Mouse (Mus musculus): Measurements from ENCODE around the gene Fancd2. TPM values are rescaled to one million over a fixed set of nuclear protein-coding genes. Genes with fewer than 3 reads are reported as not detected.

Fancd2 gene
- polyA plus RNA-seq, 1 experiment from 2014 or later, result 7.8 TPM

- 7% methylated on average over 7 of the region's 7 CpGs for WGBS
- Histone ChIP-seq H3K36me3 (peaks cover 6% of the 10 kb centered on the region; the same call in 1 of the 2 replicates), H3K4me2 (peak overlapping the region; percentile 78), H3K27ac (peak overlapping the region; percentile 74), H3K9me3 (replicated peaks) (no peaks in the 10 kb centered on the region), H3K4me1 (replicated peaks) (peaks cover 15% of the 10 kb centered on the region), H3K9ac (peak overlapping the region; percentile 87), H3K4me3 (peak overlapping the region; percentile 96), H3K27me3 (no peaks in the 10 kb centered on the region)
- ATAC-seq (replicated peaks; ENCODE audit: insufficient number of reproducible peaks, insufficient read depth, low FRiP score, low read depth), result no peak
Observed at GRCm38 (mm10) chr6:113531840-113532404, 440 bp downstream of the Fancd2 start.

DNA sequence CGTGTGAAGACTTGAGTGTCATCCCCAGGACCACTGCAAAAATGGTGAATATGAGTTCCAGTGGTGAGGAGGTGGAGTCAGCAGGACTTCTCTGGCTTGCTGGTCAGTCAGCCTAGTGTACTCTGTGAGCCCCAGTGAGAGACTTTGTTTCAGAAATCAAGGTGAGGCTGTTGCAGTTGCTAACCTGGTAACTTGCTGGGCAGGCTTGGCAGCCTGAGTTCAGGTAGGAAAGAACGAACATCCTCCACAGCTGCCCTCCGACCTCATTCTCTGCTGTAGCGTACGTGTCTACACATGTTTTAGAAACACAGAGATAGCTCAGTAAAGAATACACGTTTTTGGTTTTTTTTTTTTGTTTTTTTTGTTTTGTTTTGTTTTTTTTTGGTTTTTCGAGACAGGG lies 3.4 kb downstream of the Fancd2 start:
- Histone ChIP-seq H3K4me3 (no peak overlapping the region), H3K36me3 (peaks cover 10% of the 10 kb centered on the region; the same call in 1 of the 2 replicates), H3K27ac (no peak overlapping the region), H3K9ac (no peak overlapping the region), H3K27me3 (no peaks in the 10 kb centered on the region), H3K9me3 (replicated peaks) (no peaks in the 10 kb centered on the region), H3K4me1 (replicated peaks) (peaks cover 13% of the 10 kb centered on the region), H3K4me2 (no peak overlapping the region)
- ATAC-seq (replicated peaks; ENCODE audit: insufficient number of reproducible peaks, insufficient read depth, low FRiP score, low read depth), result no peak
- WGBS, result 78% methylated on average over 7 of the region's 7 CpGs

DNA sequence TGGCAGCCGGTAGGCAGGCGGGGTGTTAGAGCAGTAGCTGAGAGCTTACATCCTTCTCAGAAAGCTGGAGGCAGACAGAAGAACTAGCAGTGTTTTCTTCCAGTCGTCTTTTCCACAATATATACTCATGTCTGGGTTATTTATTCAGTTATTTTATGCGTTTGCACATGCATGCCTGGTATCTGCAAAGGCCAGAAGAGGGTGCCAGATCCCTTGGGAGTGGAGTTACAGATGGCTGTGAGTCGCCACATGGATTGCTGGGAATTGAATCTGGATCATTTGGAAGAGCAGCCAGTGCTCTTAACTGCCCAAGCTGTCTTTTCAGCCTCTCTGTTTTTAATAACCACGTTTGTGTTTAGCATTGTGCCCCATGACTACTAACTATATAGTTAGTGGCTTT lies 10.1 kb downstream of the Fancd2 start:
- Histone ChIP-seq H3K4me3 (no peak overlapping the region), H3K9ac (no peak overlapping the region), H3K27ac (no peak overlapping the region), H3K27me3 (no peaks in the 10 kb centered on the region), H3K4me2 (no peak overlapping the region), H3K4me1 (replicated peaks) (no peaks in the 10 kb centered on the region), H3K36me3 (peaks cover 6% of the 10 kb centered on the region; the same call in 1 of the 2 replicates), H3K9me3 (replicated peaks) (no peaks in the 10 kb centered on the region)
- no peak for ATAC-seq (replicated peaks; ENCODE audit: insufficient number of reproducible peaks, insufficient read depth, low FRiP score, low read depth)
- WGBS, result 83% methylated on average over 6 of the region's 6 CpGs

DNA sequence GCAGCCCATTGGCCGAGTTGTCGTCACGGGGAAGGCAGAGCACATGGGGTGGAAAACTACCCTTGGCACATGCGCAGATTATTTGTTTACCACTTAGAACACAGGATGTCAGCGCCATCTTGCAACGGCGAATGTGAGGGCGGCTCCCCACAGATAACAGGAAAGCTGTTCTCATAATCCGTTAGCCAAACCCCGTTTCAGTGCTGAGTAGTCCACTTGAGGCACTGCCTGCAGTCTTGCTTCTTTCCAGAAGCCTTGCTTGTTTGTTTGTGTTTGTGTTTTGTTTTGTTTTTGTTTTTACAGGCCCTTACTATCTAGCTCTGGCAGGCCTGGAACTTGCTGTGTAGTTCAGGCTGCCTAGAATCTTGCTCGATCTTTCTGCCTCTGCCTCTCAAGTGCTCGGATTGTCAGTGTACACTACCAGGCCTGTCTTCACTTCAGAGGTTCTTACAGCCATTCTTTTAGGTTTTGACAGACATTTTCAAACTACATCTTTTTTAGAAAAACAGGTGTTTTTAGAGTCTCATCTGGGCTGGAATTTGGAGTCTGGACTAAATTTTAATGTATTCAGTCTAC lies 12.5 kb downstream of the Fancd2 start:
- no peak for ATAC-seq (replicated peaks; ENCODE audit: insufficient number of reproducible peaks, insufficient read depth, low FRiP score, low read depth)
- Histone ChIP-seq H3K27me3 (no peaks in the 10 kb centered on the region), H3K27ac (no peak overlapping the region), H3K9me3 (replicated peaks) (no peaks in the 10 kb centered on the region), H3K9ac (no peak overlapping the region), H3K4me1 (replicated peaks) (no peaks in the 10 kb centered on the region), H3K4me3 (no peak overlapping the region), H3K36me3 (no peaks in the 10 kb centered on the region; the same call in 1 of the 2 replicates), H3K4me2 (no peak overlapping the region)
- WGBS, result 85% methylated on average over 11 of the region's 12 CpGs

GRCm38 (mm10) chr6:113559736-113560135 lies 28.3 kb downstream of the Fancd2 start:
- no peaks in the 10 kb centered on the region for H3K9me3 ChIP-seq (replicated peaks)
- H3K4me1 ChIP-seq (replicated peaks), result no peaks in the 10 kb centered on the region
- H3K36me3 ChIP-seq, result 0 out of 2 replicates have a peak, but pooled peaks cover 10% of the 10 kb centered on the region
- no peaks in the 10 kb centered on the region for H3K27me3 ChIP-seq
- 75% methylated on average over 6 of the region's 6 CpGs for WGBS
- no peak for ATAC-seq (replicated peaks; ENCODE audit: insufficient number of reproducible peaks, insufficient read depth, low FRiP score, low read depth)
- no peak overlapping the region for H3K27ac ChIP-seq
- H3K9ac ChIP-seq, result no peak overlapping the region
- H3K4me2 ChIP-seq, result no peak overlapping the region
- no peak overlapping the region for H3K4me3 ChIP-seq

DNA sequence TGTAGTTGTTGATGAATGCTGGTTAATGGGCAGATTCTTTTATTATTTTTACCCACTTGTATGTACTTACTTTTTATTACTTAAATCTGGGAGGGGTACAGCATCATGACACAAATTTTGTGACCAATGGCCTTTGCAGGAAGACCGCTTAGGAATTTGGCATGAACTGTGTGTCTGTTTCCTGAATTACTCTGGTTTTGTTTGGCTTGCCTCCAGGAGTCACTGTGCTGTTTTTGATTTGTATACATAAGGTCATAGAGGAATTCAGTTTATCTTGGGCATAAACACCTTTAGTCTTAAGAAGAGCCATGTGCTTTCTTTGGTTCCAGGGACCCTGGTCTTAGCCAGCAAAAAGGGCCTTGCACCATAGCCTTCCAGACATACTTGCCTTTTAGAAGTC lies 33.1 kb downstream of the Fancd2 start:
- no peak overlapping the region for H3K4me3 ChIP-seq
- no peak for ATAC-seq (replicated peaks; ENCODE audit: insufficient number of reproducible peaks, insufficient read depth, low FRiP score, low read depth)
- 68% methylated on average over 1 of the region's 1 CpGs for WGBS
- no peak overlapping the region for H3K4me2 ChIP-seq
- H3K36me3 ChIP-seq, result 0 out of 2 replicates have a peak, but pooled peaks cover 5% of the 10 kb centered on the region
- H3K4me1 ChIP-seq (replicated peaks), result no peaks in the 10 kb centered on the region
- no peak overlapping the region for H3K9ac ChIP-seq
- no peak overlapping the region for H3K27ac ChIP-seq
- H3K27me3 ChIP-seq, result no peaks in the 10 kb centered on the region
- no peaks in the 10 kb centered on the region for H3K9me3 ChIP-seq (replicated peaks)

DNA sequence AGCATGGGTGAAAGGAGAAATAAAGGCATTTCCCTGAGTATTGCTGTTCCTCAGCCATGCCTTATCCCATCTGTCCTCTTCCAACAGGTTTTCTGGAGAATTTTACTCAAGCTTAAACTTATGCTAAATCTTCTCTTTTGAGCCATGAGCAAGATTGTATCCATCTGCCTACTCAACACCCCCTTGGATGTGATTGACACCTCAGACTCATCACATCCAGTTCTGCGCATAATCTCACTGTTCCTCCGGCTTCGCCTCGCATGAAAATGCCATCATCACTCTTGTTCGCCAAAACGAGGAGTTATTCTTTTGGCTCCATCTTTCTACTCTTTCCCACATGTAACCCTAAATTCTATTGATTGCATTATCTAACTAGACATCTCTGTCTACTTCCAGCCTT lies 44.6 kb downstream of the Fancd2 start:
- no peaks in the 10 kb centered on the region for H3K9me3 ChIP-seq (replicated peaks)
- no peak overlapping the region for H3K9ac ChIP-seq
- H3K4me2 ChIP-seq, result no peak overlapping the region
- no peak overlapping the region for H3K27ac ChIP-seq
- no peak overlapping the region for H3K4me3 ChIP-seq
- H3K27me3 ChIP-seq, result no peaks in the 10 kb centered on the region
- 94% methylated on average over 6 of the region's 6 CpGs for WGBS
- no peak for ATAC-seq (replicated peaks; ENCODE audit: insufficient number of reproducible peaks, insufficient read depth, low FRiP score, low read depth)
- H3K4me1 ChIP-seq (replicated peaks), result no peaks in the 10 kb centered on the region
- peaks cover 19% of the 10 kb centered on the region; the same call in 1 of the 2 replicates for H3K36me3 ChIP-seq

GRCm38 (mm10) chr6:113579306-113579705 lies 47.8 kb downstream of the Fancd2 start:
- H3K9me3 ChIP-seq (replicated peaks), result no peaks in the 10 kb centered on the region
- no peak overlapping the region for H3K4me2 ChIP-seq
- no peak overlapping the region for H3K9ac ChIP-seq
- no peak for ATAC-seq (replicated peaks; ENCODE audit: insufficient number of reproducible peaks, insufficient read depth, low FRiP score, low read depth)
- no peaks in the 10 kb centered on the region for H3K27me3 ChIP-seq
- H3K4me1 ChIP-seq (replicated peaks), result no peaks in the 10 kb centered on the region
- H3K27ac ChIP-seq, result no peak overlapping the region
- H3K36me3 ChIP-seq, result peaks cover 17% of the 10 kb centered on the region
- H3K4me3 ChIP-seq, result no peak overlapping the region
- WGBS, result 93% methylated on average over 3 of the region's 3 CpGs

DNA sequence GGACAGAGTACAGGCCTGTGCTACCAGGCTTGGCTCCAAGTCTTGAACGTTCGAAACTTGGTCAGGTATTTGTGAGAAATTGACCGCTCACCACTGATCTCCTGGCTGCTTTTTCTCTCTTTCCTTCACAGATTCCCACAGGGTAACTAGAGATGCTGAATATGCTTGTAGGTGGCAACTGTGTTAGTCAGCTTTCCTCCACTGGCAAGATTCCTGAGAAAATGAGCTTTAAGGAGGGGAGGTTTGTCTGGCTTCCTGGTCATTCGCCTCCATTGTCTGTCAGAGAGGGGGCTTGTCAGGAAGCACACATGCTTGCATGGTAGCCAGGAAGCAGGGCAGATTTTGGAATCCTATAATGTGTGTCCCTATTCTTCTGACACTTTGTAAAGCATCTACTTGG lies 51.5 kb downstream of the Fancd2 start:
- 84% methylated on average over 4 of the region's 4 CpGs for WGBS
- no peak for ATAC-seq (replicated peaks; ENCODE audit: insufficient number of reproducible peaks, insufficient read depth, low FRiP score, low read depth)
- H3K27ac ChIP-seq, result no peak overlapping the region
- H3K4me2 ChIP-seq, result no peak overlapping the region
- no peaks in the 10 kb centered on the region for H3K9me3 ChIP-seq (replicated peaks)
- H3K36me3 ChIP-seq, result peaks cover 5% of the 10 kb centered on the region
- H3K9ac ChIP-seq, result no peak overlapping the region
- no peaks in the 10 kb centered on the region for H3K27me3 ChIP-seq
- 0 out of 2 replicates have a peak, but pooled peaks cover 4% of the 10 kb centered on the region for H3K4me1 ChIP-seq (replicated peaks)
- no peak overlapping the region for H3K4me3 ChIP-seq

- Histone ChIP-seq H3K4me2 (no peak overlapping the region), H3K4me3 (no peak overlapping the region), H3K9me3 (replicated peaks) (no peaks in the 10 kb centered on the region), H3K36me3 (peaks cover 5% of the 10 kb centered on the region), H3K9ac (no peak overlapping the region), H3K27ac (no peak overlapping the region), H3K4me1 (replicated peaks) (0 out of 2 replicates have a peak, but pooled peaks cover 4% of the 10 kb centered on the region), H3K27me3 (no peaks in the 10 kb centered on the region)
- ATAC-seq (replicated peaks; ENCODE audit: insufficient number of reproducible peaks, insufficient read depth, low FRiP score, low read depth), result no peak
- 91% methylated on average over 5 of the region's 5 CpGs for WGBS
Observed at GRCm38 (mm10) chr6:113585065-113585464, 53.6 kb downstream of the Fancd2 start.

GRCm38 (mm10) chr6:113586466-113587183 lies 55.1 kb downstream of the Fancd2 start:
- ATAC-seq (replicated peaks; ENCODE audit: insufficient number of reproducible peaks, insufficient read depth, low FRiP score, low read depth), result 0 out of 2 replicates have a peak, but pooled peaks have one; percentile 50
- no peak overlapping the region for H3K4me2 ChIP-seq
- H3K9ac ChIP-seq, result no peak overlapping the region
- no peak overlapping the region for H3K4me3 ChIP-seq
- no peak overlapping the region for H3K27ac ChIP-seq
- no peaks in the 10 kb centered on the region for H3K27me3 ChIP-seq
- H3K4me1 ChIP-seq (replicated peaks), result 0 out of 2 replicates have a peak, but pooled peaks cover 4% of the 10 kb centered on the region
- no peaks in the 10 kb centered on the region for H3K9me3 ChIP-seq (replicated peaks)
- H3K36me3 ChIP-seq, result peaks cover 5% of the 10 kb centered on the region
- WGBS, result 61% methylated on average over 5 of the region's 5 CpGs
